Mouse (Mus musculus): ENCODE measurements around the gene Plekha7.

- no peak for TF ChIP-seq CHD2 (IDR thresholded peaks at IDR 0.05; ENCODE audit: low read depth, low read length)
- no peak for TF ChIP-seq HCFC1 (IDR thresholded peaks at IDR 0.05; ENCODE audit: borderline replicate concordance, insufficient read depth, low read length)
Measured at GRCm38 (mm10) chr7:116184358-116185057, 123.7 kb downstream of the Plekha7 start.

All from ES-E14 (cell line).